Mouse (Mus musculus) stomach, embryonic 16.5 days (tissue): Measurements from ENCODE around the gene 5730455P16Rik. TPM values are rescaled to one million over a fixed set of nuclear protein-coding genes. Genes with fewer than 3 reads are reported as not detected.
"Not testable (repeated sequence)": the region's sequence is repeated elsewhere in the genome, so short reads cannot be mapped to it uniquely, and the experiment has no call there.

Experiments
- ATAC-seq: fragments of 200-750 bp; cut with Nextera tagmentation; 2 replicates; pipeline ENCODE4 v1.8.0; 2017; ENCODE audit warnings: moderate number of reproducible peaks, moderate TSS enrichment; ENCODE audit not compliant: insufficient read depth, low FRiP score
- H3K27ac ChIP-seq: fragments of 300-500 bp; sonication (generic); 2 replicates; pipeline ENCODE4 v1.5.1; 2014; ENCODE audit warnings: low read length
- H3K27me3 ChIP-seq: fragments of 300-500 bp; sonication (generic); 2 replicates; pipeline ENCODE4 v1.6.1; 2014; ENCODE audit warnings: low read length, control low read depth, mixed read lengths; ENCODE audit not compliant: control insufficient read depth, insufficient read depth
- H3K36me3 ChIP-seq: fragments of 300-500 bp; sonication (generic); 2 replicates; pipeline ENCODE4 v1.6.1; 2014; ENCODE audit warnings: low read length; ENCODE audit not compliant: control insufficient read depth, insufficient read depth
- H3K4me1 ChIP-seq: fragments of 300-500 bp; sonication (generic); 2 replicates; pipeline ENCODE4 v1.6.1; 2014; ENCODE audit warnings: low read length, control low read depth, mixed read lengths; ENCODE audit not compliant: control insufficient read depth, insufficient read depth
- H3K4me2 ChIP-seq: fragments of 300-500 bp; sonication (generic); 2 replicates; pipeline ENCODE4 v1.6.1; 2014; ENCODE audit warnings: low read depth, low read length, mixed read lengths
- H3K4me3 ChIP-seq: fragments of 300-500 bp; sonication (generic); replicated peaks from 2 replicates; pipeline ENCODE4 v1.5.1; 2014; ENCODE audit warnings: mild to moderate bottlenecking, low read length
- H3K9ac ChIP-seq: fragments of 300-500 bp; sonication (generic); 2 replicates; pipeline ENCODE4 v1.6.1; 2014; ENCODE audit warnings: low read length
- H3K9me3 ChIP-seq: fragments of 300-500 bp; sonication (generic); replicated peaks from 2 replicates; pipeline ENCODE4 v1.6.1; 2016; ENCODE audit warnings: low read length, control low read depth; ENCODE audit not compliant: control insufficient read depth
- WGBS: fragments of 180-500 bp; shearing (Covaris S2); extraction: QIAGEN DNeasy Blood & Tissue Kit; methylation state at CpG from one replicate; pipeline ENCODE4 v1.1.7; 2014; 5-methylcytosine and 5-hydroxymethylcytosine counted together
- polyA plus RNA-seq: library from polyadenylated mRNA; unstranded; fragments of >200 nt; fragmentation: Nextera tagmentation; extraction: Ambion mirVana; gene quantifications from 2 replicates; pipeline ENCODE4 v1.2.1, GENCODE M21; 2015

The 5730455P16Rik gene
- polyA plus RNA-seq, 1 experiment from 2014 or later, result 17.1 TPM

- ATAC-seq, result peak; percentile 15; the same call in 1 of the 2 replicates
- H3K4me2 ChIP-seq, result no peak overlapping the region
Observed at GRCm38 (mm10) chr11:80383626-80384046, 5.8 kb upstream of the 5730455P16Rik start.

DNA sequence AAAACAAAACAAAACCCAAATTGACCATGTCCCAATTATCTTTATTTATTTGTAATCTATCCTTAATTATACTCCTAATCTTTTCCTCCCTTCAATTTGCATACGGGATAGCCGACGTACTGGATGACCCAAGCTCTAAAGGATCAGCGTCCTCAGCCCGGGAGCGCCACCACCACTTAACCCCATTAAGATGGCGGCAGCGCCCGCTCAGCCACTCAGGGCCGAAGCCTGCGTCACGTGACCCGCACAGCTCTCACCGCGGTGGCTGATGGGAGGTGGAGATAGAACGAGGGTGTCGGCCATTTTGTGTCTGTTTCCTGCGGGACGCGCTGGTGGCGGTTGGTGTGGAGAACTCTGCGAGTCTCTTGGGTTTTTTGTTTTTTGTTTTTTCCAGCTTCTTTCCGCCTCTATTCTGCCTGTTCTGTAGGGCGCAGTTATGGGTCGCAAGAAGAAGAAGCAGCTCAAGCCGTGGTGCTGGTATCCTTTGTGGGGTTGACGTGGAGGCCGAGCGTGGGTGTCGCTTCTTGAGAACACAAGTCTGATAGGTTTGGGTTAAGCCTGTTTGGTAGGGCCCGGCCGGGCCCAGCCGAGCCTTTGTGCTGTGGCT, 5.3 kb upstream of the 5730455P16Rik start, which contains the start of gene Zfp207:
TSS of gene Zfp207 (plus strand) at position 261 of the 607 bp plus-strand sequence.
- Histone ChIP-seq H3K9me3 (no peaks in the 10 kb centered on the region), H3K4me2 (peak within 1 kb of the TSS; percentile 80), H3K4me1 (peaks cover 11% of the 10 kb centered on the region), H3K27ac (peak within 1 kb of the TSS; percentile 95), H3K36me3 (peaks cover 9% of the 10 kb centered on the region; the same call in 1 of the 2 replicates), H3K9ac (peak within 1 kb of the TSS; percentile 99), H3K27me3 (no peaks in the 10 kb centered on the region), H3K4me3 (peak within 1 kb of the TSS; percentile 93)
- ATAC-seq, result peak; percentile 99
- under 1% methylated on average over 33 of the region's 33 CpGs for WGBS

More at GRCm38 (mm10) chr11:80383626-80384046, 5.8 kb upstream of the 5730455P16Rik start:
- Histone ChIP-seq H3K9me3 (no peaks in the 10 kb centered on the region), H3K4me1 (peaks cover 11% of the 10 kb centered on the region), H3K9ac (peak overlapping the region; percentile 99), H3K27me3 (no peaks in the 10 kb centered on the region), H3K36me3 (peaks cover 10% of the 10 kb centered on the region; the same call in 1 of the 2 replicates), H3K27ac (peak overlapping the region; percentile 95), H3K4me3 (peak overlapping the region; percentile 93)
- WGBS, result 0% methylated on average over 20 of the region's 20 CpGs

DNA sequence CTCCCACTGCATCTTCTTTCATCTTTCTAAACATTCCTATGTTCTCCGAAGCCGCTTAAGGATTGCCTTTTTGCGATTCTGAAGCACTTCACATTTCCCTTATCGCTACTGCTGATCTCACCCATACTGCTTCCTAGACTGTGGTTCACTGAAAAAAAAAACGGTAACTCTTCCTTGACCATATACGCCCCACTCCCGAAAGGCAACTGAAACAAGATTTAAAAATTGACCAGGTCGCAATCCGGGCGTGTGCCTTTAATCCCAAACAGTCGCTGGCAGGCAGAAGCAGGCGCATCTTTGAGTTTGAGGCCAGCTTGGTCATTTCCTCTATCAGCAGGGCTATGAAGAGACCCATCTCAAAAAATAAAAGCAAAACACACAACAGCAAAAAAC, 4.8 kb upstream of the 5730455P16Rik start:
- Histone ChIP-seq H3K4me3 (peak overlapping the region; percentile 93), H3K27me3 (no peaks in the 10 kb centered on the region), H3K9me3 (no peaks in the 10 kb centered on the region), H3K4me1 (peaks cover 11% of the 10 kb centered on the region), H3K27ac (peak overlapping the region; percentile 95), H3K36me3 (peaks cover 7% of the 10 kb centered on the region; the same call in 1 of the 2 replicates), H3K4me2 (peak overlapping the region; percentile 70), H3K9ac (peak overlapping the region; percentile 99)
- 3% methylated on average over 12 of the region's 12 CpGs for WGBS
- no peak for ATAC-seq

DNA sequence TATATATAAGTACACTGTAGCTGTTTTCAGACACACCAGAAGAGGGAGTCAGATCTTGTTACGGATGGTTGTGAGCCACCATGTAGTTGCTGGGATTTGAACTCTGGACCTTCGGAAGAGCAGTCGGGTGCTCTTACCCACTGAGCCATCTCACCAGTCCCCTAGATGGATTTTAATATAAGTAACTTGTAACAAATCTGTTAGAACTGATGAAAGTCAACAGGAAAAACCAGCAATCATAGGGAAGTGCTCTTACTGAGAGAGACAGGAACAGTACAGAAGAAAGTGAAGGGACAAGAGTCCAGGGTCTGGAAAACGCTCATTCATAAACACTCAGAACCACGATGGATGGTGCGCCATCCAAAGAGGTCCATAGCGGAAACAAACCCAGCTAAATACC, 1.4 kb upstream of the 5730455P16Rik start:
- not testable (repeated sequence) for H3K9me3 ChIP-seq, H3K4me3 ChIP-seq, H3K27me3 ChIP-seq, H3K4me2 ChIP-seq, H3K4me1 ChIP-seq, H3K36me3 ChIP-seq, H3K27ac ChIP-seq, ATAC-seq, H3K9ac ChIP-seq
- 87% methylated on average over 7 of the region's 7 CpGs for WGBS

GRCm38 (mm10) chr11:80378452-80379068, 726 bp upstream of the 5730455P16Rik start:
- Histone ChIP-seq H3K9ac (peak overlapping the region; percentile 93), H3K4me2 (peak overlapping the region; percentile 65), H3K4me3 (peak overlapping the region; percentile 83)
- not testable (repeated sequence) for H3K9me3 ChIP-seq, H3K4me1 ChIP-seq, H3K27me3 ChIP-seq, ATAC-seq, H3K36me3 ChIP-seq, H3K27ac ChIP-seq
- WGBS, result 66% methylated on average over 2 of the region's 2 CpGs

GRCm38 (mm10) chr11:80376651-80377050, 1.2 kb downstream of the 5730455P16Rik start:
- 0 out of 2 replicates have a peak overlapping the region, but pooled peaks have one; percentile 65 for H3K4me2 ChIP-seq
- H3K36me3 ChIP-seq, result no peaks in the 10 kb centered on the region
- H3K4me3 ChIP-seq, result no peak overlapping the region
- no peak for ATAC-seq
- no peaks in the 10 kb centered on the region for H3K4me1 ChIP-seq
- no peaks in the 10 kb centered on the region for H3K9me3 ChIP-seq
- no peak overlapping the region for H3K27ac ChIP-seq
- no peaks in the 10 kb centered on the region for H3K27me3 ChIP-seq
- 45% methylated on average over 4 of the region's 4 CpGs for WGBS
- no peak overlapping the region for H3K9ac ChIP-seq

- Histone ChIP-seq H3K36me3 (0 out of 2 replicates have a peak, but pooled peaks cover 8% of the 10 kb centered on the region), H3K9me3 (no peaks in the 10 kb centered on the region), H3K27ac (no peak overlapping the region), H3K27me3 (no peaks in the 10 kb centered on the region), H3K4me3 (no peak overlapping the region), H3K4me2 (no peak overlapping the region), H3K9ac (no peak overlapping the region), H3K4me1 (no peaks in the 10 kb centered on the region)
- ATAC-seq, result no peak
- 80% methylated on average over 1 of the region's 1 CpGs for WGBS
Observed at GRCm38 (mm10) chr11:80368949-80369348, 8.9 kb downstream of the 5730455P16Rik start.

DNA sequence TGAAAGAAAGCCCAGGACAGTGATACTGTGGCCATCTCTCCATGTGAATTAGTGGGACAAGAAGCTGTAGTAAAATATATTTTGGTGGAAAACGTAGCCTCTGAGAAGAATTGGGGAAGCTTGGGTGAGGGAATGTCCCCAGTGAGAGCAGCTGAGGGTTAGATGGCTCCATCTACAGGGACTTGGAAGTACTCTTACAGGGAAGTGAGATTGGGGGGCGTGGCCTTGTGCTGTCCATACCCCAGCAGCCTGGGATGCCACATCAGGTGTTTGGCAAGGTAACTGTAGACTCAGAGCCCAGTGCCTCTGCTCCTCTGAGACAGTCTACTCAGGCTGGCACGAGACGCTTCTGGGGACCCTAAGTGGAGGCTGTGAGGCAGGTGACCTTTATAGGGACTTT, 23.0 kb downstream of the 5730455P16Rik start:
- 44% methylated on average over 4 of the region's 4 CpGs for WGBS
- Histone ChIP-seq H3K4me1 (no peaks in the 10 kb centered on the region), H3K9ac (no peak overlapping the region), H3K27ac (no peak overlapping the region), H3K9me3 (no peaks in the 10 kb centered on the region), H3K36me3 (no peaks in the 10 kb centered on the region), H3K4me2 (no peak overlapping the region), H3K4me3 (no peak overlapping the region), H3K27me3 (no peaks in the 10 kb centered on the region)
- no peak for ATAC-seq

DNA sequence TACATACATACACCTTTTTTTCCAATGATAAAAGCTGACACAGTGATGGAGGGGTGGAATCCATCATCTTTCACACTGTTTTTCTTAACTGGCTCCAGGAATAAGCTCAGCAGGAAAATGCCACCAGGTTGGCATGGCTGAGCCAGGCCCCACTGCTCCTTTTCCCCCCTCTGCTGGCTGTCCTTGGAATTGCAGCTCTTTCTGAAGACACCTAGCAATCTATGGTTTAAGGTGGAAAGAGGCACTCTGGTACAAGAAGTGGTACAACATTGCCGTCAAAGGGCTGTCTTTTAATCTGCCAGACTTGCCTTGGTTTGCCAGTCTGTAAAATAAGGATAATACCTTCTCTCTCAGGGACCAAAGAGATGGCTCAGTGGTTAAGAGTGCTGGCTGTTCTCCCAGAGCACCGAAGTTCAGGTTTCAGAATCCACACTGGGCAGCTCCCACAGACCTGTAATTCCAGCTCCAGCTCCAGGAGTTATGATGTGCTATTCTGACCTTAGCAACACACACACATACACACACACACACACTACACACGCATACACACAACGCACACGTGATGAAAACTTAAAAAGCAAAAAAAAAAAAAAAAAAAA, 25.9 kb downstream of the 5730455P16Rik start:
- Histone ChIP-seq H3K9me3 (no peaks in the 10 kb centered on the region), H3K27me3 (no peaks in the 10 kb centered on the region), H3K9ac (no peak overlapping the region), H3K4me1 (no peaks in the 10 kb centered on the region), H3K4me2 (no peak overlapping the region), H3K4me3 (no peak overlapping the region), H3K36me3 (no peaks in the 10 kb centered on the region), H3K27ac (no peak overlapping the region)
- ATAC-seq, result no peak
- WGBS, result 69% methylated on average over 5 of the region's 5 CpGs
